In genomic region chr6:39724866-39725711, GRCm38 (mm10) we compare ENCODE assay signal across 8 mouse cellular contexts. TPM values are rescaled to one million over a fixed set of nuclear protein-coding genes. Genes with fewer than 3 reads are reported as not detected.
DNase-seq lines count a peak whose midpoint lies in the region; ATAC-seq lines count a peak whose summit lies in the region.

TSS of gene Braf (minus strand) at chr6:39725463.

- no peaks in the 10 kb centered on the region for H3K27me3 ChIP-seq in hindbrain, embryonic 11.5 days (ENCODE audit: control insufficient read depth, insufficient read depth, low read length)

- H3K9me3 ChIP-seq in hindbrain, embryonic 11.5 days (ENCODE audit: control insufficient read depth, low read length), result no peaks in the 10 kb centered on the region

- peak within 1 kb of the TSS; percentile 94 for H3K27ac ChIP-seq in hindbrain, embryonic 11.5 days (ENCODE audit: low read depth, low read length)

- peaks cover 8% of the 10 kb centered on the region; the same call in 1 of the 2 replicates for H3K4me1 ChIP-seq in hindbrain, embryonic 11.5 days (replicated peaks; ENCODE audit: control insufficient read depth, insufficient read depth, low read length)

- under 1% methylated on average over 53 of the region's 101 CpGs for WGBS in hindbrain, embryonic 11.5 days

- DNase-seq in MN1 (ENCODE audit: low spot score), result peak; percentile 90
- peak; percentile 84 for DNase-seq in cerebellum, adult 9-10 months
- peak; percentile 80 to 91 for DNase-seq in frontal cortex, adult 2 months (ENCODE audit: extremely low spot score in 1 of 2, low spot score in 1 of 2)
- peak; percentile 96 for DNase-seq in hindbrain, embryonic 11.5 days (ENCODE audit: low spot score)
- DNase-seq in layer of hippocampus, postnatal 10 days (ENCODE audit: low spot score in 2 of 2), result peak; percentile 82 to 85
- peak; percentile 90 for DNase-seq in lung, postnatal 10 days
- DNase-seq in ovary, postnatal 36 days (ENCODE audit: low spot score), result peak; percentile 84
- DNase-seq in thymus, postnatal 25 days, result peak; percentile 78

- H3K4me2 ChIP-seq in hindbrain, embryonic 11.5 days (replicated peaks; ENCODE audit: low read depth, low read length), result peak within 1 kb of the TSS; percentile 61

- H3K9ac ChIP-seq in hindbrain, embryonic 11.5 days (ENCODE audit: low read depth, low read length), result peak within 1 kb of the TSS; percentile 96

- H3K36me3 ChIP-seq in hindbrain, embryonic 11.5 days (ENCODE audit: control insufficient read depth, insufficient read depth, low read length), result no peaks in the 10 kb centered on the region

- peak; percentile 93 for ATAC-seq in hindbrain, embryonic 11.5 days (ENCODE audit: low FRiP score)

- H3K4me3 ChIP-seq in hindbrain, embryonic 11.5 days (ENCODE audit: low read depth, low read length), result peak within 1 kb of the TSS; percentile 95

RNA-seq across cellular contexts. Expression of gene Braf, which starts in this region (rescaled TPM):
- 36.9 and 38.2 TPM in 2 replicates for polyA plus RNA-seq in frontal cortex, adult 2 months (2012; rRNA removed)
- polyA plus RNA-seq in hindbrain, embryonic 11.5 days (2014; fragmentation: Nextera tagmentation; extraction: Ambion mirVana), result 22.6 and 23.7 TPM in 2 replicates
- total RNA-seq in layer of hippocampus, postnatal 10 days (2021), result 10 to 100 TPM; 85.5 to 88.4 TPM

Comparison
In these comparisons a context has a peak if more than half of its experiments do, and no peak if none do; other contexts are left out.
1. Peak in every context shown above with its lines: DNase-seq, ATAC-seq, H3K4me3 ChIP-seq and H3K27ac ChIP-seq.